Mouse (Mus musculus) lung, adult 2 months (tissue): ENCODE results near the gene Ap4m1.

ENCODE experiments used
- CTCF ChIP-seq: fragments of 200-500 bp; IDR thresholded peaks from 2 replicates; pipeline ENCODE4 v1.5.1; 2011; ENCODE audit warnings: mild to moderate bottlenecking, low read length, control low read depth; ENCODE audit not compliant: insufficient read depth
- POLR2A ChIP-seq: fragments of 200-500 bp; IDR thresholded peaks from 2 replicates; pipeline ENCODE4 v1.6.1; 2011; ENCODE audit warnings: low read depth, mild to moderate bottlenecking, control low read depth, low read length, borderline replicate concordance; ENCODE audit errors: extremely low read depth

- TF ChIP-seq CTCF (no peak), POLR2A (no peak)
Measured at GRCm38 (mm10) chr5:138207253-138207652, 35.5 kb downstream of the Ap4m1 start.
